Mouse (Mus musculus) intestine, embryonic 14.5 days (tissue): ENCODE measurements around the gene Klhl40. TPM values are rescaled to one million over a fixed set of nuclear protein-coding genes. Genes with fewer than 3 reads are reported as not detected.
A peak's percentile ranks its signal among the peaks of the same experiment; 100 is the strongest.

Experiments used
- ATAC-seq: fragments of 200-750 bp; cut with Nextera tagmentation; replicated peaks from 2 replicates; pipeline ENCODE4 v1.8.0; 2017; ENCODE audit warnings: low read depth, moderate number of reproducible peaks, moderate TSS enrichment, moderate library complexity; ENCODE audit not compliant: low FRiP score, low TSS enrichment
- DNase-seq: peaks from one replicate; pipeline ENCODE4 v3.0.0-alpha.2; 2018; ENCODE audit warnings: low spot score
- H3K27ac ChIP-seq: fragments of 300-500 bp; sonication (generic); 2 replicates; pipeline ENCODE4 v1.5.1; 2014; ENCODE audit warnings: low read depth, mild to moderate bottlenecking, control low read depth
- H3K27me3 ChIP-seq: fragments of 300-500 bp; sonication (generic); replicated peaks from 2 replicates; pipeline ENCODE4 v1.6.1; 2014; ENCODE audit warnings: low read length, control low read depth; ENCODE audit not compliant: control insufficient read depth, insufficient read depth
- H3K36me3 ChIP-seq: fragments of 300-500 bp; sonication (generic); 2 replicates; pipeline ENCODE4 v1.6.1; 2014; ENCODE audit warnings: low read length, control low read depth; ENCODE audit not compliant: control insufficient read depth, insufficient read depth
- H3K4me1 ChIP-seq: fragments of 300-500 bp; sonication (generic); replicated peaks from 2 replicates; pipeline ENCODE4 v1.6.1; 2014; ENCODE audit warnings: low read length, control low read depth, mixed read lengths; ENCODE audit not compliant: control insufficient read depth, insufficient read depth
- H3K4me2 ChIP-seq: fragments of 300-500 bp; sonication (generic); 2 replicates; pipeline ENCODE4 v1.6.1; 2014; ENCODE audit warnings: low read length
- H3K4me3 ChIP-seq: fragments of 300-500 bp; sonication (generic); 2 replicates; pipeline ENCODE4 v1.5.1; 2014; ENCODE audit warnings: low read depth, low read length, control low read depth, mixed read lengths
- H3K9ac ChIP-seq: fragments of 300-500 bp; sonication (generic); 2 replicates; pipeline ENCODE4 v1.6.1; 2014; ENCODE audit warnings: mild to moderate bottlenecking, low read length
- H3K9me3 ChIP-seq: fragments of 300-500 bp; sonication (generic); 2 replicates; pipeline ENCODE4 v1.6.1; 2016; ENCODE audit warnings: low read length, control low read depth; ENCODE audit not compliant: control insufficient read depth
- WGBS: fragments of 180-500 bp; shearing (Covaris S2); extraction: QIAGEN DNeasy Blood & Tissue Kit; methylation state at CpG from one replicate; pipeline ENCODE4 v1.1.7; 2014; 5-methylcytosine and 5-hydroxymethylcytosine counted together
- polyA plus RNA-seq: library from polyadenylated mRNA; unstranded; fragments of >200 nt; fragmentation: Nextera tagmentation; extraction: Ambion mirVana; gene quantifications from 2 replicates; pipeline ENCODE4 v1.2.1, GENCODE M21; 2014

Gene Klhl40
- polyA plus RNA-seq, 1 experiment from 2014 or later = 0.26 TPM

DNA sequence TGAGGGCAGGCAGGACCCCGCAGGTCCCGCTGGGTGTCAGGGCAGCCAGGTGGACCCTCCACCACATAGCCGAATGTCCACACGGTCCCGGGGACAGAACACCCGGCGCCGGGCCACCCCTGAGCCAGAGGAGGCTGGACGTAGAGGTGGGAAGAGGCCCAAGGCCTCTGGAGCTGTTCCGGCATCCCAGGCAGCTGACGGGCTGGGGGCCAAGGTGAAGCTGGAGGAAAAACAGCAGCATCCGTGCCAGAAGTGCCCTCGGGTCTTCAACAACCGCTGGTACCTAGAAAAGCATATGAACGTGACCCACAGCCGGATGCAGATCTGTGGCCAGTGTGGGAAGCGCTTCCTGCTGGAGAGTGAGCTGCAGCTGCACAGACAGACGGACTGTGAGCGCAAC lies 13.7 kb upstream of the Klhl40 start:
- 91% methylated on average over 19 of the region's 19 CpGs for WGBS
- no peak overlapping the region for H3K9ac ChIP-seq
- peaks cover 21% of the 10 kb centered on the region for H3K4me1 ChIP-seq
- H3K36me3 ChIP-seq = peaks cover 64% of the 10 kb centered on the region
- DNase-seq = no peak
- no peaks in the 10 kb centered on the region for H3K27me3 ChIP-seq
- H3K9me3 ChIP-seq = no peaks in the 10 kb centered on the region
- no peak overlapping the region for H3K4me3 ChIP-seq
- no peak overlapping the region for H3K27ac ChIP-seq
- no peak overlapping the region for H3K4me2 ChIP-seq
- no peak for ATAC-seq

GRCm38 (mm10) chr9:121765166-121765855 lies 12.1 kb upstream of the Klhl40 start:
- H3K4me1 ChIP-seq = peaks cover 18% of the 10 kb centered on the region
- no peaks in the 10 kb centered on the region for H3K27me3 ChIP-seq
- no peak overlapping the region for H3K27ac ChIP-seq
- ATAC-seq (no peak), DNase-seq (no peak)
- WGBS = 89% methylated on average over 16 of the region's 16 CpGs
- H3K36me3 ChIP-seq = peaks cover 68% of the 10 kb centered on the region
- H3K4me3 ChIP-seq = no peak overlapping the region
- no peak overlapping the region for H3K4me2 ChIP-seq
- no peaks in the 10 kb centered on the region for H3K9me3 ChIP-seq
- H3K9ac ChIP-seq = no peak overlapping the region

- H3K4me3 ChIP-seq = no peak overlapping the region
- H3K27ac ChIP-seq = no peak overlapping the region
- no peak overlapping the region for H3K4me2 ChIP-seq
- ATAC-seq (no peak), DNase-seq (no peak)
- peaks cover 19% of the 10 kb centered on the region for H3K27me3 ChIP-seq
- no peaks in the 10 kb centered on the region for H3K4me1 ChIP-seq
- peaks cover 17% of the 10 kb centered on the region for H3K36me3 ChIP-seq
- WGBS = 65% methylated on average over 5 of the region's 5 CpGs
- no peaks in the 10 kb centered on the region for H3K9me3 ChIP-seq
- H3K9ac ChIP-seq = no peak overlapping the region
Observed at GRCm38 (mm10) chr9:121772412-121772811, 5.0 kb upstream of the Klhl40 start.

DNA sequence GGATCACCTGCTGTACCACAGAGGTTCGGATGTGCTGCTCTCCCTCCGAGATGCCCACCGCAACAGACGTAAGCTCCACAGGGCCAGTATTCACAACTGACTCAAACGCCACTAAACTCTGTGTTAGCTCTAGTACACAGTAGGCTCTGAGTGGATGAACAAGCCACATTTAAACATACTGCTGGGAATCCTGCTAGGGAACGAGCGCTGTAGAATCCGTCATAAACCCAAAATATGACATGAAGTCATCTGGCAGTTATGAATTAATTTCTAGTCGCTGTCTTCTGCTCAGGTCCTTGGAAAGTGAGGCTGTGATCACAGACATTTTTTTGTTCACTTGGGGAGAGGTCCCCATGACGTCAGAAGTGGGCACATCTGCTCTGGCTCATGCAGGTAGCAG lies 1.5 kb upstream of the Klhl40 start:
- H3K9me3 ChIP-seq = no peaks in the 10 kb centered on the region
- H3K4me2 ChIP-seq = no peak overlapping the region
- 82% methylated on average over 10 of the region's 10 CpGs for WGBS
- no peak for DNase-seq
- no peak overlapping the region for H3K4me3 ChIP-seq
- H3K4me1 ChIP-seq = peaks cover 9% of the 10 kb centered on the region; the same call in 1 of the 2 replicates
- peaks cover 37% of the 10 kb centered on the region for H3K27me3 ChIP-seq
- H3K36me3 ChIP-seq = no peaks in the 10 kb centered on the region
- ATAC-seq = no peak
- H3K27ac ChIP-seq = no peak overlapping the region
- H3K9ac ChIP-seq = no peak overlapping the region

DNA sequence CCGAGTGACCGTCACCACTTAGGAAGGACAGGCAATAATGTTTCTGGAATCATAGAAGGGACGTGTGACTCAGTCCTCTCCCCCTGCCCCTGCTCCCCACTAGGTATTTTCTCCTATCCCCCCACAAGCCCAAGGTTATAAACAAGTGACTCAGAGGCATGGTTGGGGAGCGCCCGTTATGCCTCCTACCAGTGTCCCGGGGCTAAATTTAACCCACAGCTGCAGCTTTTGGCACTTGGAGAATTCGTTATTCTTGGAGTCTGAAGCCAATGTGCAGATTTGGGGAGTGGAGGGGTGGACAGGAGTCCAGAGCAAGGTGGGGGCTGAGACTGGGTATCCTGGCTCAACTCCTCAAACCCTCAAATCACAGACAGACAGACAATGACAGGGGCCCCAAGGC lies 896 bp upstream of the Klhl40 start:
- no peak overlapping the region for H3K27ac ChIP-seq
- H3K27me3 ChIP-seq = peaks cover 37% of the 10 kb centered on the region
- DNase-seq = no peak
- no peak for ATAC-seq
- 80% methylated on average over 7 of the region's 7 CpGs for WGBS
- H3K4me1 ChIP-seq = peaks cover 9% of the 10 kb centered on the region; the same call in 1 of the 2 replicates
- no peaks in the 10 kb centered on the region for H3K36me3 ChIP-seq
- no peak overlapping the region for H3K4me2 ChIP-seq
- no peak overlapping the region for H3K4me3 ChIP-seq
- H3K9ac ChIP-seq = no peak overlapping the region
- H3K9me3 ChIP-seq = no peaks in the 10 kb centered on the region

- Histone ChIP-seq H3K4me1 (peaks cover 9% of the 10 kb centered on the region; the same call in 1 of the 2 replicates), H3K4me2 (peak overlapping the region; percentile 65), H3K27ac (no peak overlapping the region), H3K4me3 (peak overlapping the region; percentile 23), H3K36me3 (no peaks in the 10 kb centered on the region), H3K27me3 (peaks cover 37% of the 10 kb centered on the region), H3K9me3 (no peaks in the 10 kb centered on the region), H3K9ac (0 out of 2 replicates have a peak overlapping the region, but pooled peaks have one; percentile 13)
- DNase-seq (peak; percentile 74), ATAC-seq (peak; percentile 30; the same call in 1 of the 2 replicates)
- WGBS = 13% methylated on average over 54 of the region's 54 CpGs
Observed at GRCm38 (mm10) chr9:121778066-121778624, 738 bp downstream of the Klhl40 start.

- ATAC-seq (no peak), DNase-seq (no peak)
- Histone ChIP-seq H3K4me2 (no peak overlapping the region), H3K4me1 (no peaks in the 10 kb centered on the region), H3K4me3 (no peak overlapping the region), H3K9ac (no peak overlapping the region), H3K36me3 (no peaks in the 10 kb centered on the region), H3K27ac (no peak overlapping the region), H3K27me3 (no peaks in the 10 kb centered on the region), H3K9me3 (no peaks in the 10 kb centered on the region)
- 85% methylated on average over 12 of the region's 12 CpGs for WGBS
Observed at GRCm38 (mm10) chr9:121784801-121785200, 7.4 kb downstream of the Klhl40 start.

- no peak overlapping the region for H3K27ac ChIP-seq
- no peaks in the 10 kb centered on the region for H3K36me3 ChIP-seq
- no peak for DNase-seq
- no peaks in the 10 kb centered on the region for H3K4me1 ChIP-seq
- no peak for ATAC-seq
- no peak overlapping the region for H3K4me2 ChIP-seq
- H3K9ac ChIP-seq = no peak overlapping the region
- WGBS = 81% methylated on average over 8 of the region's 8 CpGs
- H3K27me3 ChIP-seq = no peaks in the 10 kb centered on the region
- no peaks in the 10 kb centered on the region for H3K9me3 ChIP-seq
- no peak overlapping the region for H3K4me3 ChIP-seq
Observed at GRCm38 (mm10) chr9:121785261-121785660, 7.9 kb downstream of the Klhl40 start.

DNA sequence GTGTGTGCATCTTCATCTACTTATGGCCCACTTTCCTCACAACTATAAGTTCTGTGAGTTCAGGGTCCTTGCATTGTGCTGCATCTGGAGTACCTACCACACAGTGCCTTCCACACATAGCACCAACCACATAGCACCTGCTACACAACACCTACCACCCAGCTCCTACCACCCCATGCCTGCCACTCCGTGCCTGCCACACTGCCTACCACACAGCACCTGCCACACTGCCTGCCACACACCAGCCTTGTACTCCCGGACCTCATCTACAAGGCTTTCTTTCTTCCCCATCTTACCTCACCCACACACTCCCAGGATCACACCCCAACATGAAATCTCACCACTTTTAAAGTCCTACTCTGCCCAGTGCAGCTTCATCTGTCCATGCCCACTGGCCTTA lies 9.0 kb downstream of the Klhl40 start:
- H3K4me1 ChIP-seq = 0 out of 2 replicates have a peak, but pooled peaks cover under 1% of the 10 kb centered on the region
- WGBS = 82% methylated on average over 2 of the region's 2 CpGs
- H3K27ac ChIP-seq = no peak overlapping the region
- no peaks in the 10 kb centered on the region for H3K36me3 ChIP-seq
- no peak overlapping the region for H3K4me2 ChIP-seq
- no peaks in the 10 kb centered on the region for H3K9me3 ChIP-seq
- no peaks in the 10 kb centered on the region for H3K27me3 ChIP-seq
- DNase-seq (no peak), ATAC-seq (no peak)
- no peak overlapping the region for H3K9ac ChIP-seq
- H3K4me3 ChIP-seq = no peak overlapping the region
